Mouse (Mus musculus): ENCODE data around the gene Olfr473. TPM values are rescaled to one million over a fixed set of nuclear protein-coding genes. Genes with fewer than 3 reads are reported as not detected.
"Not testable (repeated sequence)": the region's sequence is repeated elsewhere in the genome, so short reads cannot be mapped to it uniquely, and the experiment has no call there.

Gene Olfr473
- total RNA-seq (2014; rRNA removed) (not detected in 2 replicates), polyA plus RNA-seq (2015; fragmentation: Nextera tagmentation; extraction: Ambion mirVana) (not detected in 2 replicates)

DNA sequence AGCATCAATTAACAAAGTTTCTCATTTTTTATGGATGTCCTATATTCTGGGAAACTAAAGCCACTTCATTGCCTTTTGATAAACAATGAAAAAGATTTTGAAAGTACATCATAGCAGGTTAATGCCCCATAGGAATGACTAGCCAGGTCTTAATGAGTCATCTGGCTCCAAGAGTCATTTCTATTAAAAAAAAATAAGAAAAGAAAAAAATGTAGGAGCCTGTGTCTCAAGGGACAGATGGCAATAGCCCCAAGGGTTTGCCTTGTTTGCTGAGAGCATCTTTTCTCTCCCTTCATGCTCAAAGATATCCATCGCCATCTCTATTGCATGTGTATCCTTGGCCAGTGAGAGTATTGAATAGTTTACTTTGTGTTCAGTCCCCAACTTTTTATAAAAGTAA lies at the start of gene Olfr473:
TSS of gene Olfr473 (plus strand) at position 301 of the 400 bp plus-strand sequence.
- no peak for ATAC-seq

GRCm38 (mm10) chr7:107897602-107898001 lies 32.6 kb upstream of the Olfr473 start, which contains the start of gene Olfr472:
Gene Olfr472, plus strand, starts transcription at chr7:107897902.
- H3K4me2 ChIP-seq (ENCODE audit: low read depth, low read length), result no peak within 1 kb of the TSS
- TF ChIP-seq CTCF (IDR thresholded peaks at IDR 0.05; ENCODE audit: low read depth), result no peak

More for the DNA sequence above, at the start of gene Olfr473:
- no peak for DNase-seq (ENCODE audit: low spot score)
- Histone ChIP-seq H3K9ac (replicated peaks; ENCODE audit: low read length) (no peak within 1 kb of the TSS), H3K27ac (no peak within 1 kb of the TSS), H3K36me3 (ENCODE audit: insufficient read depth, low read length) (no peaks in the 10 kb centered on the region), H3K4me2 (ENCODE audit: low read depth, low read length) (no peak within 1 kb of the TSS), H3K27me3 (ENCODE audit: insufficient read depth, low read length) (no peaks in the 10 kb centered on the region), H3K4me1 (ENCODE audit: insufficient read depth, low read length) (no peaks in the 10 kb centered on the region), H3K9me3 (ENCODE audit: low read length) (no peaks in the 10 kb centered on the region), H3K4me3 (ENCODE audit: low read length) (no peak within 1 kb of the TSS)
- WGBS, result 94% methylated on average over 1 of the region's 1 CpGs
- no peak for TF ChIP-seq CTCF (IDR thresholded peaks at IDR 0.05; ENCODE audit: low read depth)

DNA sequence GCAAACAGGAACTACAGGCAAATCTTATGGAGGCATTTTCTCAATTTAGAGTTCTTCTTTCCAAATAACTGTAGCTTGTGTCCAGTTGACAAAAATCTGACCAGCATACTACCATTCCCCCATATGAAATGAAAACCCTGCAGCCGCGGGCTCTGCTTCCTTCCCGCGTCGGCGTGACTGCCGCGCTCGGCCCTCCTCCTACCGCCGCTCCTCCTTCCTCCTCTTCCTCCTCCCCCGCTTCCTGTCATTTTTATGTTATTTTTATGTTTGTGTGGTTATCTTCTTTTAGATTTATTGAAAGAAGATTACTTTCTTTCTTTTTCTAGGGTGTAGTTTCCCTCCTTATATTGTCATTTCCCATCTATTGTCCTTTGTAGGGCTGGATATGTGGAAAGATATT lies 22.3 kb downstream of the Olfr473 start:
- H3K27ac ChIP-seq; H3K9ac ChIP-seq (replicated peaks; ENCODE audit: low read length); H3K4me3 ChIP-seq (ENCODE audit: low read length); DNase-seq (ENCODE audit: low spot score); H3K9me3 ChIP-seq (ENCODE audit: low read length); H3K4me2 ChIP-seq (ENCODE audit: low read depth, low read length); H3K36me3 ChIP-seq (ENCODE audit: insufficient read depth, low read length); H3K4me1 ChIP-seq (ENCODE audit: insufficient read depth, low read length); H3K27me3 ChIP-seq (ENCODE audit: insufficient read depth, low read length); ATAC-seq: not testable (repeated sequence)
- 97% methylated on average over 12 of the region's 12 CpGs for WGBS

More at GRCm38 (mm10) chr7:107897602-107898001, 32.6 kb upstream of the Olfr473 start, which contains the start of gene Olfr472:
- ATAC-seq (no peak), DNase-seq (ENCODE audit: low spot score) (no peak)
- Histone ChIP-seq H3K4me3 (ENCODE audit: low read length) (no peak within 1 kb of the TSS), H3K9ac (replicated peaks; ENCODE audit: low read length) (no peak within 1 kb of the TSS), H3K27me3 (ENCODE audit: insufficient read depth, low read length) (no peaks in the 10 kb centered on the region), H3K36me3 (ENCODE audit: insufficient read depth, low read length) (no peaks in the 10 kb centered on the region), H3K9me3 (ENCODE audit: low read length) (no peaks in the 10 kb centered on the region), H3K4me1 (ENCODE audit: insufficient read depth, low read length) (no peaks in the 10 kb centered on the region), H3K27ac (no peak within 1 kb of the TSS)

DNA sequence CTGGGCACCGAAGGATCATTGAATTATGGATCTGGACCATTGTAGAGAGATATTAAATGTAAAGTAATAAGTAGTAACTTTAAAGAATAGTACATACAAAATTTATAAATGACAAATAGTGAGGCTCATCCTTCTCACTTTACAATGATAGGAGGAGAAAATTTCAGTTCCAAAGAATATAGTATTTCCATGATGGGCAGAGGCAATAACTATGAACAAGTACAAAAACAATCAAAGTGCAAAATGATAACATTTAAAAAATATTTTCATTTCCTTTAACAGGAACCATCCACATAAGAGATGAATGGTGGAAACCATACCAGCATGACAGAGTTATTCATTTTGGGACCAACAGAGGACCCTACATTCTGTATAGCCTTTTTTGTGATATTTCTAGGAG lies 24.1 kb downstream of the Olfr473 start, which contains the start of gene Olfr474:
TSS of gene Olfr474 (plus strand) at position 301 of the 400 bp plus-strand sequence.
- 89% methylated on average over 1 of the region's 1 CpGs for WGBS
- no peaks in the 10 kb centered on the region for H3K27me3 ChIP-seq (ENCODE audit: insufficient read depth, low read length)
- no peak for ATAC-seq
- no peak within 1 kb of the TSS for H3K9ac ChIP-seq (replicated peaks; ENCODE audit: low read length)
- DNase-seq (ENCODE audit: low spot score), result no peak
- no peak within 1 kb of the TSS for H3K4me3 ChIP-seq (ENCODE audit: low read length)
- no peaks in the 10 kb centered on the region for H3K9me3 ChIP-seq (ENCODE audit: low read length)
- no peak within 1 kb of the TSS for H3K4me2 ChIP-seq (ENCODE audit: low read depth, low read length)
- no peak within 1 kb of the TSS for H3K27ac ChIP-seq
- no peaks in the 10 kb centered on the region for H3K4me1 ChIP-seq (ENCODE audit: insufficient read depth, low read length)
- no peak for TF ChIP-seq CTCF (IDR thresholded peaks at IDR 0.05; ENCODE audit: low read depth)
- H3K36me3 ChIP-seq (ENCODE audit: insufficient read depth, low read length), result no peaks in the 10 kb centered on the region

GRCm38 (mm10) chr7:107964503-107964902 lies 34.3 kb downstream of the Olfr473 start, which contains the start of gene Olfr476:
Gene Olfr476, plus strand, starts transcription at chr7:107964803.
- no peaks in the 10 kb centered on the region for H3K4me1 ChIP-seq (ENCODE audit: insufficient read depth, low read length)
- WGBS, result 56% methylated on average over 1 of the region's 1 CpGs
- DNase-seq (ENCODE audit: low spot score), result no peak
- H3K27ac ChIP-seq, result no peak within 1 kb of the TSS
- no peaks in the 10 kb centered on the region for H3K36me3 ChIP-seq (ENCODE audit: insufficient read depth, low read length)
- no peak for TF ChIP-seq CTCF (IDR thresholded peaks at IDR 0.05; ENCODE audit: low read depth)
- no peak within 1 kb of the TSS for H3K4me2 ChIP-seq (ENCODE audit: low read depth, low read length)
- no peaks in the 10 kb centered on the region for H3K9me3 ChIP-seq (ENCODE audit: low read length)
- H3K4me3 ChIP-seq (ENCODE audit: low read length), result no peak within 1 kb of the TSS
- no peak for ATAC-seq
- no peaks in the 10 kb centered on the region for H3K27me3 ChIP-seq (ENCODE audit: insufficient read depth, low read length)
- no peak within 1 kb of the TSS for H3K9ac ChIP-seq (replicated peaks; ENCODE audit: low read length)

Other genes with a start within 250 kb of the Olfr473 start
- gene Cyb5r2, start 172.4 kb upstream of the Olfr473 start, total RNA-seq (2014; rRNA removed), result 0.21 TPM in 1 of 2 replicates, not detected in the other
- 0.20 and 0.66 TPM in 2 replicates for gene Cyb5r2, start 172.4 kb upstream of the Olfr473 start, polyA plus RNA-seq (2015; fragmentation: Nextera tagmentation; extraction: Ambion mirVana)
- gene Ovch2, start 129.2 kb upstream of the Olfr473 start, total RNA-seq (2014; rRNA removed), result not detected in 2 replicates
- gene Ovch2, start 129.2 kb upstream of the Olfr473 start, polyA plus RNA-seq (2015; fragmentation: Nextera tagmentation; extraction: Ambion mirVana), result not detected in 2 replicates
- gene Olfr467, start 118.2 kb upstream of the Olfr473 start, total RNA-seq (2014; rRNA removed), result not detected in 2 replicates
- not detected in 2 replicates for gene Olfr467, start 118.2 kb upstream of the Olfr473 start, polyA plus RNA-seq (2015; fragmentation: Nextera tagmentation; extraction: Ambion mirVana)
- not detected in 2 replicates for gene Olfr469, start 104.9 kb upstream of the Olfr473 start, total RNA-seq (2014; rRNA removed)
- not detected in 2 replicates for gene Olfr469, start 104.9 kb upstream of the Olfr473 start, polyA plus RNA-seq (2015; fragmentation: Nextera tagmentation; extraction: Ambion mirVana)
- gene Olfr470, start 83.0 kb upstream of the Olfr473 start, total RNA-seq (2014; rRNA removed), result not detected in 2 replicates
- not detected in 2 replicates for gene Olfr470, start 83.0 kb upstream of the Olfr473 start, polyA plus RNA-seq (2015; fragmentation: Nextera tagmentation; extraction: Ambion mirVana)
- not detected in 2 replicates for gene Olfr472, start 32.5 kb upstream of the Olfr473 start, total RNA-seq (2014; rRNA removed)
- not detected in 2 replicates for gene Olfr472, start 32.5 kb upstream of the Olfr473 start, polyA plus RNA-seq (2015; fragmentation: Nextera tagmentation; extraction: Ambion mirVana)
- not detected in 2 replicates for gene Olfr474, start 24.2 kb downstream of the Olfr473 start, total RNA-seq (2014; rRNA removed)
- not detected in 2 replicates for gene Olfr474, start 24.2 kb downstream of the Olfr473 start, polyA plus RNA-seq (2015; fragmentation: Nextera tagmentation; extraction: Ambion mirVana)
- gene Olfr476, start 34.4 kb downstream of the Olfr473 start, total RNA-seq (2014; rRNA removed), result not detected in 2 replicates
- not detected in 2 replicates for gene Olfr476, start 34.4 kb downstream of the Olfr473 start, polyA plus RNA-seq (2015; fragmentation: Nextera tagmentation; extraction: Ambion mirVana)
- gene Olfr477, start 56.2 kb downstream of the Olfr473 start, total RNA-seq (2014; rRNA removed), result not detected in 2 replicates
- gene Olfr477, start 56.2 kb downstream of the Olfr473 start, polyA plus RNA-seq (2015; fragmentation: Nextera tagmentation; extraction: Ambion mirVana), result not detected in 2 replicates
- gene Olfr478, start 103.5 kb downstream of the Olfr473 start, total RNA-seq (2014; rRNA removed), result not detected in 2 replicates
- gene Olfr478, start 103.5 kb downstream of the Olfr473 start, polyA plus RNA-seq (2015; fragmentation: Nextera tagmentation; extraction: Ambion mirVana), result not detected in 2 replicates
- not detected in 2 replicates for gene Olfr479, start 120.2 kb downstream of the Olfr473 start, total RNA-seq (2014; rRNA removed)
- not detected in 2 replicates for gene Olfr479, start 120.2 kb downstream of the Olfr473 start, polyA plus RNA-seq (2015; fragmentation: Nextera tagmentation; extraction: Ambion mirVana)
- gene Olfr480, start 136.9 kb downstream of the Olfr473 start, total RNA-seq (2014; rRNA removed), result not detected in 2 replicates
- gene Olfr480, start 136.9 kb downstream of the Olfr473 start, polyA plus RNA-seq (2015; fragmentation: Nextera tagmentation; extraction: Ambion mirVana), result not detected in 2 replicates
- not detected in 2 replicates for gene Olfr481, start 149.4 kb downstream of the Olfr473 start, total RNA-seq (2014; rRNA removed)
- gene Olfr481, start 149.4 kb downstream of the Olfr473 start, polyA plus RNA-seq (2015; fragmentation: Nextera tagmentation; extraction: Ambion mirVana), result not detected in 2 replicates
- not detected in 2 replicates for gene Olfr482, start 167.1 kb downstream of the Olfr473 start, total RNA-seq (2014; rRNA removed)
- 0.14 TPM in 1 of 2 replicates, not detected in the other for gene Olfr482, start 167.1 kb downstream of the Olfr473 start, polyA plus RNA-seq (2015; fragmentation: Nextera tagmentation; extraction: Ambion mirVana)
- not detected in 2 replicates for gene Olfr483, start 170.4 kb downstream of the Olfr473 start, total RNA-seq (2014; rRNA removed)
- gene Olfr483, start 170.4 kb downstream of the Olfr473 start, polyA plus RNA-seq (2015; fragmentation: Nextera tagmentation; extraction: Ambion mirVana), result not detected in 2 replicates
- not detected in 2 replicates for gene Olfr484, start 197.0 kb downstream of the Olfr473 start, total RNA-seq (2014; rRNA removed)
- gene Olfr484, start 197.0 kb downstream of the Olfr473 start, polyA plus RNA-seq (2015; fragmentation: Nextera tagmentation; extraction: Ambion mirVana), result not detected in 2 replicates
- not detected in 2 replicates for gene Olfr485, start 229.4 kb downstream of the Olfr473 start, total RNA-seq (2014; rRNA removed)
- gene Olfr485, start 229.4 kb downstream of the Olfr473 start, polyA plus RNA-seq (2015; fragmentation: Nextera tagmentation; extraction: Ambion mirVana), result not detected in 2 replicates
- gene Olfr486, start 242.3 kb downstream of the Olfr473 start, total RNA-seq (2014; rRNA removed), result not detected in 2 replicates
- gene Olfr486, start 242.3 kb downstream of the Olfr473 start, polyA plus RNA-seq (2015; fragmentation: Nextera tagmentation; extraction: Ambion mirVana), result not detected in 2 replicates

Data from hindbrain, postnatal 0 days (tissue).